ENCODE assay signal across 12 mouse cellular contexts in genomic region chr11:98947969-98948569, GRCm38 (mm10). TPM values are rescaled to one million over a fixed set of nuclear protein-coding genes. Genes with fewer than 3 reads are reported as not detected.
DNase-seq lines count a peak whose midpoint lies in the region; ATAC-seq and TF ChIP-seq lines count a peak whose summit lies in the region.
"Had no signal": no experiment of that assay in that cellular context is flagged by ENCODE, and none has a peak within 500 bp of the region (broad histone marks: within the 10 kb centered on the region; RNA-seq: fewer than 3 reads in every experiment).

No protein-coding gene starts in this region.

- no peak overlapping the region for H3K9ac ChIP-seq in heart, embryonic 12.5 days
- no peak overlapping the region; the same call in 1 of the 2 replicates for H3K9ac ChIP-seq in liver, embryonic 16.5 days (ENCODE audit: low read depth, low read length)
- H3K9ac ChIP-seq: lung, embryonic 15.5 days had no signal

- peaks cover 91% of the 10 kb centered on the region for H3K4me1 ChIP-seq in heart, embryonic 12.5 days (replicated peaks)
- H3K4me1 ChIP-seq in bone marrow, adult 2 months (ENCODE audit: control insufficient read depth, insufficient read depth, low read length) = peaks cover 33% of the 10 kb centered on the region
- peaks cover 64% of the 10 kb centered on the region for H3K4me1 ChIP-seq in liver, embryonic 16.5 days (ENCODE audit: control insufficient read depth, low read depth, low read length)

- no peak for DNase-seq in heart, adult 11 months
- peak; percentile 56 for DNase-seq in 416B (ENCODE audit: low read depth)
- DNase-seq in embryo, embryonic 11 days = no peak
- no peak for DNase-seq in layer of hippocampus, postnatal 25 days (ENCODE audit: extremely low spot score in 1 of 2, low spot score in 1 of 2)
- no peak for DNase-seq in cerebellum, adult 9-10 months
- DNase-seq: kidney, postnatal 14 days; spleen, adult 18-20 months had no signal

- no peak for ATAC-seq in heart, embryonic 12.5 days (ENCODE audit: insufficient number of reproducible peaks, low FRiP score)
- no peak for ATAC-seq in liver, embryonic 16.5 days (ENCODE audit: low read depth)

- no peak for TF ChIP-seq POLR2A in bone marrow, adult 2 months (IDR thresholded peaks at IDR 0.05; ENCODE audit: borderline replicate concordance, control insufficient read depth, low read depth, low read length)

- H3K4me3 ChIP-seq in heart, embryonic 12.5 days = no peak overlapping the region
- no peak overlapping the region for H3K4me3 ChIP-seq in bone marrow, adult 2 months (replicated peaks; ENCODE audit: control insufficient read depth, low read depth, low read length)
- no peak overlapping the region for H3K4me3 ChIP-seq in liver, embryonic 16.5 days (ENCODE audit: low read depth, low read length)
- H3K4me3 ChIP-seq: lung, embryonic 15.5 days; neural tube, embryonic 13.5 days had no signal

- H3K27me3 ChIP-seq in heart, embryonic 12.5 days (replicated peaks) = no peaks in the 10 kb centered on the region
- no peaks in the 10 kb centered on the region for H3K27me3 ChIP-seq in liver, embryonic 16.5 days (ENCODE audit: control insufficient read depth, insufficient read depth, low read depth, low read length)
- H3K27me3 ChIP-seq: lung, embryonic 15.5 days; neural tube, embryonic 13.5 days had no signal

- 49% methylated on average over 18 of the region's 18 CpGs for WGBS in heart, embryonic 12.5 days
- 2% methylated on average over 18 of the region's 18 CpGs for WGBS in bone marrow, adult 2 months
- WGBS in liver, embryonic 16.5 days (ENCODE audit: insufficient replicate concordance) = 7% methylated on average over 18 of the region's 18 CpGs

- H3K27ac ChIP-seq in heart, embryonic 12.5 days (ENCODE audit: poor library complexity, severe bottlenecking) = peak overlapping the region; percentile 37; the same call in 1 of the 2 replicates
- peak overlapping the region; percentile 72 for H3K27ac ChIP-seq in bone marrow, adult 2 months (ENCODE audit: control insufficient read depth, insufficient read depth, low read depth, low read length, poor library complexity)
- peak overlapping the region; percentile 63 for H3K27ac ChIP-seq in liver, embryonic 16.5 days (ENCODE audit: low read length)
- H3K27ac ChIP-seq: neural tube, embryonic 13.5 days had no signal

- H3K4me2 ChIP-seq in heart, embryonic 12.5 days = peak overlapping the region; percentile 12
- peak overlapping the region; percentile 30 for H3K4me2 ChIP-seq in liver, embryonic 16.5 days (ENCODE audit: low read depth, low read length)
- H3K4me2 ChIP-seq: lung, embryonic 15.5 days; neural tube, embryonic 13.5 days had no signal

- H3K36me3 ChIP-seq in heart, embryonic 12.5 days = peaks cover 34% of the 10 kb centered on the region
- H3K36me3 ChIP-seq in liver, embryonic 16.5 days (ENCODE audit: control insufficient read depth, insufficient read depth) = no peaks in the 10 kb centered on the region

- H3K9me3 ChIP-seq in heart, embryonic 12.5 days (replicated peaks) = no peaks in the 10 kb centered on the region
- H3K9me3 ChIP-seq in liver, embryonic 16.5 days (replicated peaks; ENCODE audit: control insufficient read depth, low read length) = no peaks in the 10 kb centered on the region
- H3K9me3 ChIP-seq: lung, embryonic 15.5 days; neural tube, embryonic 13.5 days had no signal

- TF ChIP-seq CTCF in bone marrow, adult 2 months (IDR thresholded peaks at IDR 0.05; ENCODE audit: control insufficient read depth, insufficient read depth, low read length) = no peak; the same call in 1 of the 2 replicates

RNA-seq across cellular contexts. Expression of gene Rara, which starts 20.5 kb away (rescaled TPM):
- polyA plus RNA-seq in heart, embryonic 12.5 days (2016; fragmentation: Nextera tagmentation; extraction: Ambion mirVana) = 33.8 and 35.1 TPM in 2 replicates
- 8.9 and 17.2 TPM in 2 replicates for polyA plus RNA-seq in bone marrow, adult 2 months (2011; ENCODE audit: insufficient read depth, insufficient read length, low replicate concordance, missing spikeins)
- polyA plus RNA-seq in liver, embryonic 16.5 days (2015; fragmentation: Nextera tagmentation; extraction: Ambion mirVana) = 4.2 and 5.4 TPM in 2 replicates
- total RNA-seq in layer of hippocampus, postnatal 25 days (2021) = 10 to 100 TPM; 17.0 to 17.7 TPM

RNA-seq across cellular contexts. Expression of gene Gjd3, which starts 34.7 kb away (rescaled TPM):
- polyA plus RNA-seq in heart, embryonic 12.5 days (2016; fragmentation: Nextera tagmentation; extraction: Ambion mirVana) = 3.5 and 3.9 TPM in 2 replicates
- not detected in 2 replicates for polyA plus RNA-seq in bone marrow, adult 2 months (2011; ENCODE audit: insufficient read depth, insufficient read length, low replicate concordance, missing spikeins)
- 0.15 TPM in 1 of 2 replicates, not detected in the other for polyA plus RNA-seq in liver, embryonic 16.5 days (2015; fragmentation: Nextera tagmentation; extraction: Ambion mirVana)
- 1 to 10 TPM; 1.5 to 2.3 TPM for total RNA-seq in layer of hippocampus, postnatal 25 days (2021)

RNA-seq across cellular contexts. Expression of gene Cdc6, which starts 40.5 kb away (rescaled TPM):
- 27.0 and 27.7 TPM in 2 replicates for polyA plus RNA-seq in heart, embryonic 12.5 days (2016; fragmentation: Nextera tagmentation; extraction: Ambion mirVana)
- polyA plus RNA-seq in bone marrow, adult 2 months (2011; ENCODE audit: insufficient read depth, insufficient read length, low replicate concordance, missing spikeins) = 50.4 and 53.9 TPM in 2 replicates
- 52.7 and 57.3 TPM in 2 replicates for polyA plus RNA-seq in liver, embryonic 16.5 days (2015; fragmentation: Nextera tagmentation; extraction: Ambion mirVana)
- under 1 TPM; 0.54 to 0.94 TPM for total RNA-seq in layer of hippocampus, postnatal 25 days (2021)
